Mouse (Mus musculus): ENCODE data around the gene C77080. TPM values are rescaled to one million over a fixed set of nuclear protein-coding genes. Genes with fewer than 3 reads are reported as not detected.
A peak's percentile ranks its signal among the peaks of the same experiment; 100 is the strongest.

The C77080 gene
- total RNA-seq, 1 experiment from 2014 or later, result 17.8 TPM

- no peak for DNase-seq
Measured at GRCm38 (mm10) chr4:129238579-129239016, 22.6 kb downstream of the C77080 start.

GRCm38 (mm10) chr4:129237843-129238441 is 23.3 kb downstream of the C77080 start:
- no peak for DNase-seq

DNA sequence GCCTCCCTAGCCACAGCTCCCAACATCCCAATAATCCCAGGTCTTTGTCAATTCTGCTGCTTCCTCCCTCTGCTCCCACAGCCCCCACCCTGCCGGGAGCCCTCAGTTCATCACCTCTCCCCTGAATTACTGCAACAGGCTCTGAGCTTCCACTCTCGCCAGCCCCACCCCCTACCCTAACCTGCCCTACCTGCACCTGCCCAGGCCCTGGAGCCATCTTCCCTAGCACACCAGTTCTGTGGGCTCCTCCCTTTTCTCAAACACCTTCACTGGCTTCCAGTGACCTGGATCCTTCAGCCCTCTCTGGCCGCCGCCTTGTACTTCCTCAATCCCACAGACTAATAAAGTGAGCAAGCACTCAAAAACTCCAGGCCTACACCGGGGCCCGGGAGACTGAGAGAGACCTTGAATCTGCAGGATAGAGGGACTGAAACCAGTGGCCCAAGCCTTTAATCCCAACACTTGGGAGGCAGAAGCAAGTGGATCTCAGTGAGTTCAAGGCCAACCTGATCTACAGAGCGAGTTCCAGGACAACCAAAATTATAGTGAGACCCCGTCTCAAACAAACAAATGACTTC is 24.9 kb downstream of the C77080 start:
- no peak for DNase-seq

- no peak for DNase-seq
Measured at GRCm38 (mm10) chr4:129235147-129235546, 26.1 kb downstream of the C77080 start.

DNA sequence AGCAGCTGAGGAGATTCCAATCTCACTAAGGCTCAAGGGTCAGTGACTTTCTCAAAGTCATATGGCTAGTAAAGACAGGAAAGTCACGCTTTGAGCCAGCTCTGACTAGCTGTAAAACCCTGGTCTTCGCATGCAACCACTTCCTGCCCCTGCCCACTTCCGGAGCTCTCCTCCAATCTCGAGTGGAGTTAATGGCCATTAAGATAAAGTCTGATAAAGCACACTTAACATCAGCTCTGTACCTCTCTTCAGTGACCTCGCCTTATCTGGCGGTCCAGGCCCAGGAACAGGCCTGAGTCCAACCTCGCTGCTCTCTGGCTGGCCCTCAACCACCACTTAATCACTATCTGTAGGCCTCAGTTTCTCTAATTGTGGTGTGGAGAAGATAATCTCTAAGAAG is 26.7 kb downstream of the C77080 start:
- DNase-seq, result no peak

DNA sequence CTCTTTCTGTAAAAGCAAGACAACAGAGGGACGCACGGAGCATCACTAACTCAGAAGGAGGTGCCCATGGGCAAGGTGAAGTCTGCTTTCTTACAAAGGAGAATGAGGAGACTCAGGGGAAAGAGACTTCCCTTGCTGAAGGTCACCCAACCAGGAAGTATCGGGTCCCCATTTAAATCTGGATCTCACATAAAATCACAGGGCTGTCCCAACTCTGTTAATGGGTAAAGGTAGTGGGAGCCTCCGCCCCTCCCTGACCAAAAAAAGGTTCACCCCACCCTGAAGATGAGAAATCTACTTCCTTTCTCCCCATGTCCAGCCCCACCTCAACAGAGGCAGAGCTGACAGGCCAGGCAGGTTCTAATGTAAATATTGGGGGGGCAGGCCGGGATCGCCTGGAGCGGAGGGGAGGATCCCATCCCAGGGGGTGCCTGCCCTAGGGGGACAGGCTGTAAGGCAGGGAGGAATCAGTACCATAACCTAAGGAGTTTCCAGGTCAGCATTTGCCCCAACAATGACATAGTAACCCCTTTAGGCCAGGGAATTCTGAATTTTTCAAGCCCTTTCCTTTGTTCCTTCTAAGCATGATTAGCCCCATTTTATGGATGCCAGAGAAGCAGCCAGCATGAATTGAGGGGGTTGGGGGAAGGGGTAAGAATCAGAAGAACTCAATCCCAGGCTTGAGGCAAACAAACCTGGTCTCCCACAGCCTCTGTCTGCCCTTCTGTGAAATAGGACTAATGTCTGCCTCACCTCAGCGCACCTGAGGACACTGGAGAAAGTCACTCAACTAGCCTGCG is 28.4 kb downstream of the C77080 start:
- DNase-seq, result no peak

DNA sequence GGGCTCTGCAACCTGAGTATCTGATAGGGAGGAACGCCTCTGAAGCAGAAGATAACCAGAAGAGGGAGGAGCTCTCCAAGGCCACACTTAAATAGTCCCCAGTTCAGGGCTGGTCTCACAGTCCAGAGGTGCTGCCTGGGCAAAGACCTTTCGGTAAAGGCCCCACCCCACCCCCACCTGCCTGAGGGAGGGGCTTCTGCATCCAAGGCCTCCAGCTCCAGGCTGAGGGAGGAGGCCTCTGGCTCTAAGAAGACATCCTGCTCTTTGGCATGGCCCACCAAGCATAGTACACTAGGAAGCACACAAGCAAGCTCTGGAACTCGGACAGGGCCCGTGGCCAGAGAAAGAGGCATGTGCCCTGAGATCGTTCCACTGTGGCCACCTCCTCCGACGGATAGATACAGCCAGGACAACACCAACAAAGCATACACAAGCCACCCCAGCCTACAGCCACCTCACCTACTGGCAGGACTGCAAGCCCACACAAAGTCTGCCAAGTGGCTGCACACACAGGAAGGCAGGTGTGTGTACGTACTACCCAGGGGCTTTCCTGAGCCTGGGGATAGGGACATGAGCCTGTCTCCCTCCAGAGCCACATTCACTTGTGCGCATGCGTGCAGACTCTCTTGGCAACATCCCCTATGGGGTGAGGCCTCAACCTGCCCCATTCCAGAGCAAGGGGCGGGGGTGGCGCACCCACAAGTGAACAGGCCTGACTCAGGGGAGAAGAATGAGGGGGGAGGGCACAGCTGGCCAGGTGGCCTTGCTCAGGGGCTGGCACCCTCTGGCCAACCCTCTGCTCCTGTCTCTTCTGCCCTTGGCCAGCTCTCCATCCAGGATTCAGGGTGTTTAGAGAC is 29.4 kb downstream of the C77080 start:
- DNase-seq, result peak; percentile 59

- no peak for DNase-seq
Measured at GRCm38 (mm10) chr4:129230926-129231325, 30.3 kb downstream of the C77080 start.

- no peak for DNase-seq
Measured at GRCm38 (mm10) chr4:129227985-129228381, 33.2 kb downstream of the C77080 start.

DNA sequence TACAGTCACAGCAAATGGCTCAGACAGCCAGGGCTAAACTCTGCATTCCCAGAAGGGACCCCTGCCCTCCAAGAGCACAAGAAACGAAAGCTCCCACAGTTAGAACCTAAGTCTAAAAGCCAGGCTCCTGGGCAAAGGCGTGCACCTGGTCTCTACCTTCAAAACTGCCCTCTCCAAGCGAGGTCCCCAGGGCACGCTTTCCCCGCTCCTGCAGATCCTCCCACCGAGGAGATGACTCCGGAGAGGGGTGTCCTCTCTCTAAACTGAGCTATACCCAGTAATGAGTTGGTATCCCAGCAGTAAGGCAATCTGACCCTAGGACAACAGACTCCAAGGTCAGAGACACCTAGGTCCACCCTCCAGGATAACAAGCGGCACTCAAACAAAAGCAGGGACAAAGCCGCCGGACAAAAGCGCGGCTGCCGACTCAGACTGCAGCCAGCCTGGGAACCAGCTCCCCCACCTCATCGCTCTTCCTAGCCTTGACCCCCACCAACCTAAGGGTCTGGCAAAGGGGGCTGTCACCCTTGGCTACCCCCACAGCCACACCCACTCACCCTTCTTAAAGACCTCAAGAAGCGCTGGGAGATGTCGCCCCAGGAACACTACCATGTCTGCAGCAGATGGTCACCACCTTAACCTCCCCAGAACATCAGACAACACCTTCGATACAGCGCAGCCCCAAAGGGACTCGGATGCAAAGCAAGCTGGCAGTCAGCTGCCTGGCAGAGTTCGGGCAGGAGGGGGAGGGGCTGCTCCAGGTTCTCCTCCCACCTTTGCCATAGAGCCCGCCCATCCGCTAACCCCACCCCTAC is 33.8 kb downstream of the C77080 start:
- DNase-seq, result no peak

DNA sequence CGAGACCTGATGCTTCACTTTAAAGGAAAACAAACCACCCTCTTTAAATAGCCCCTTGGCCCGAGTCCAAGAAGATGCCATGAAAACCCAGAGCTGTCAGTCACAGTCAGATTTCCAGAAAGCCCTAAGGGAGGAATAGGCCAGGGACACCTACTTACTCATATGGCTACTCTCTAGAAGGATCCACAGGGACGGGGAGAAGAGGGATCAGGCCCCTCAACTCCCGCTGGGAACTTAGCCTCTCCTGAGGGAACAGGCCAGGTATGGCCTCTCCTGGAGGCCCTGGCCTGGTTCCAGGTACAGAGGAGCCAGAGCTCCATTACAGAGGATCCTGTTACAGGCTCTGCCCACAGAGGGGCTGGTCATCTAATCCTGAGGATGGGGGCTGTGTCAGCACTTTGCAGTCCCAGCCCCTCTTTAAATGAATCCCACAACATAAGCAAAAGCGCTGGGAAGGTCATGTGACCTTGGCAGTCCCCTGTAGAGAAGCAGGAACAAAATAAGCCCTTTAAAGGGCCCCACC is 34.7 kb downstream of the C77080 start:
- no peak for DNase-seq

DNA sequence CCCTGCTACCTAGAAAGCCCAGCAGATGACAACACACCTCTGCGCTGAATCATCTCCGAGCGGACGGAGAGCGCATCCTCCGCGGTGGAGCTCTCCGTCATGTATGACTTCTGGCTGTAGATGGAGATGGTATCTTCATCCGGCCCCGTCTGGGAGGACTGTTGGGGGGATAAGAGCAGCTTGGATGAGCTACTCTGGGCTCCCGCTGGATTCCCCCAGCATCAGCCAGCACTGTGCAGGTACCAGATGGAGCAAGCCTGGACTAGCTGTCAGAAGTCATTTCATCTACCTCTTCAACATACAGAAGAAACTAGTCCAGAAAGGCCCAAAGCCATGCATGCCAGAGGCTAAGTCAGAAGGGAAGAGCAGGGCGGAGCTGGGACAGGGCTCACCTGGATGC is 35.9 kb downstream of the C77080 start:
- no peak for DNase-seq

DNA sequence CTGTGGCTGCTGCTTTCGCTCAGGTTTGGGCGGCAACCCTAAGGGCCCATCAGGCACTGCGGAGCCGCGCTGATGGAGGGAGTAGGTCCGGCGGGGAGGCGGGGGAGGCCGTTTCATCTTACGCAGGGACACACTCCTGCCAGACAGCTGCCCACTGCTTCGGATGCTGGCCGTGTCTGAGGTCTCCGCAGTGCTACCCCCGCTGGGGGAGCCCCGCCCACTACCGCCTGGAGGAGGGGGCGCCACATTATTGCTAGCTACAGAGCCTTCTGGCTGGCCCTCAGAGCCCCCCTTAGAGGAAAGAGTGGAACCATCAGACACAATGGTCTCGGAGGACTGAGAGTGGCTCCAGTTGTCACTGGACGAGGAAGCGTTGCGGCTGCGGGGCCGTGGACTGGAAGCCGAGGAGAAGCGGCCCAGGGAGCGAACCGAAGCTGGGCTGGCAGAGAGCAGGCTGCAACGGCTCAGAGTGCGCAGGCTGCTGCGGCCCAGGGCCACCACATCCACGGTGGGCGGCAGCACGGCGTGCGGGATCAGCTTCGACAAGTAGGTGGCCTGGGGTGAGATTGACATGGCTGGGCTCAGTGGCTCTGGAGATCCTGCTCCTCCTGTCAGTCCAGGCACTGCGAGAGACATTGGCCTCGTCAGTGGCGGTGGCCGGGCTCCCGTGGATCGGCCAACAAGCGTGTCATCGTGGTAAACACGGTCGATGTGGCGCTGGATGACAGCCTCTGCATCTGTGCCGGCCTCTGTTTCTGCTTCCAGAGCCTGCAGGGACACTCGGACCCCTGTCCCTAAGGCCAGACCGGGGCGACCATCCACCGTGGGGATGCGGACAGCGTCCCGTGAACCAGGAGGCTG is 37.6 kb downstream of the C77080 start:
- no peak for DNase-seq

- no peak for DNase-seq
Measured at GRCm38 (mm10) chr4:129222019-129222925, 38.9 kb downstream of the C77080 start.

DNA sequence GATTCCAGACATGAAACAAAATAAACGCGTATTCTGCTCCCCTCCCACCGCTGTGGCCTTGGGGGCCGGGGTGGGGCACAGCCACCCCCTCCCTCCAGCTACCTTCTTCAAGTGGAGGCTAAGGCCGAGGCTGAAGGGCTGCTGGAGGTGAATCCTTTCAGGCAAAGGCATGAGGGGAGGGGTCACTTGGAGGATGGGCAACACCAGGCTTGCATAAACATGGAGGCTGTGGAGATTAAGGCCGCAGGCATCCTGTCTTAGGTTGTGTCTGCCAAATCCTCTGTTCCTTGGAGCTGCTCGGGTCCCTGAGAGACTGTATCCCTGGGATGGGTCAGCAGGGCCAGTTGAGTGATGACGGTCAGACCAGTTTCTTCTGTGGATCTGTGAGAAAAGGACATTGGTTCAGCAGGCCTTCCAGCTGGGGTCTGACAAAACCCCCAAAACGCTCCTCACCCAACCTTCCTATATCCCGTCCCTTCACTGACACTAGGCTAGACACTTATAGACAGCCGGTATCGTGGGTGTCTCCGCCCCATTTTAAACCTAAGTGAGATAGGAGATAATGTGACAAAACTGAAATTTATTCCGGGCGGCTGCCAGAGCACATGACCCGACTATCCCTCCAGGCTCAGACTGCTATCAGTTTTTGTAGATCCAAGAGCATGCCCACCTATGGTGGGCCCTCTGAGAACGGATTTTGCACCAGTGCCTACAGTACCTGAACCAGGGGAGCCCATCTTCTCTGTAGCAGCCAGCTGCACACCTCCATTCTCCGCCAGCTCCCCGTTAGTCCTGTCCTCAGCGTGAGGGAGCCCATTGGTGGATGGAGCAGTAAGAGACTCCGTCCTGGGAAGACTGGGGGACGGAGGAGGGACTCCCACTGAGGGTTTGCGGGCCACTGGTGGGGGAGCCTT is 39.9 kb downstream of the C77080 start:
- no peak for DNase-seq

DNA sequence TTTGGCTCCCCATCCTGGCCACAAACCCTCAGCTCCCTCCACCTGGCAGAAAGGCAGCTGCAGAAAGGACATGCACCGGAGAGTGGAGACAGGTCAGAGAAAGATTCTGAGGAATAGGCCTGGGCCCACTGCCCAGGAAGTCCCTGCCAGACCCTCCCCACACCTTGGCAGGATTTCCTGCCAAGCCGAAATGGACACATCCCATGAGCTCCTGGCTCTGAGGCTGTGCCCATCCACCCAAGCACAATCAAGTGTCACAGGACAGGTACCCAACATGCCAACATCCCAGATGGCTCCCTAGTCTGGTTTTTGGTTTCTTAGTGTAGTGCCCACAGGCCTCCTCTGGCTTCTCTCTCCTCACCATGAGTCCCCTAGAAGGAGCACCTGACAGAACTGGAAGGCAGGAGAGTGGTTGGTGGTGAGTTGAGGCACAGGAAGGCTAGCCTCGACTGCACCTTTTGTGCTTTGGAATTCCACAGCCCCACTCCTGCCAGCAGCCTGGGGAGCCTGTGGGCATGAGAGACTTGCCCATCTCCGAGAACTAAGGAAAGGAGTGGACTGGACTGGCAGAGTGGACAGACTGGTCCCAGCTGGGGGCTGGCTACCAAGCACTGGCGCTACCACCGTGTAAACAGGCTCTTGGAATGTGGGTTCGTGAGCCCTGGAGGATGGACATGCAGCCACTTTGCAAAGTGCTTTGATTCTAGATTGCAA is 40.7 kb downstream of the C77080 start:
- no peak for DNase-seq

DNA sequence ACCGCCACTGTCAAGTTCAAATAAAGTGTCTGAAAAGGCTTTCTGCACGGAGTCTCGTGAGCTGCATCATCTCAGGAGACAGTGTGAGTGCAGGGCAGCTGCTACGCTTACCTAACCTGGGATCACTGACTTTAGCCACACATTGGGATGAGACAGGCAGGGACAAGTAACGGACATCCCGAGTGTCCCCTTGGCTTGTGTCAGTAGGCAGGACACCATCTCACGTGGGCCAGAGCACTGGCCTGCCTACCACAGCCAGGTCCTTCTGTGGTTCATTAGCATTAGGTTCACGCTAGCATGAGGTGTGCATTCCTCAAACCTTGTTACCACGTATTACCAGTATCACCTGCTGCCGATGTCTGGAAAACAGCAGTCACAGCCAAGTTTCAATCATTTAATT is 42.0 kb downstream of the C77080 start:
- no peak for DNase-seq

All from adrenal gland, postnatal 25 days (tissue).